Mouse (Mus musculus) G1E-ER4 (cell line): ENCODE results near the gene Gm44596. TPM values are rescaled to one million over a fixed set of nuclear protein-coding genes. Genes with fewer than 3 reads are reported as not detected.

Experiments
- GATA1 ChIP-seq: IDR thresholded peaks from one replicate; pipeline ENCODE4 v1.8.0; 2012; ENCODE audit warnings: low read length, inconsistent platforms
- polyA plus RNA-seq: library from polyadenylated mRNA; stranded (reverse); fragments of >175 nt; gene quantifications from 2 replicates; pipeline ENCODE4 v1.2.3, GENCODE M21; 2012

Gm44596 gene
- polyA plus RNA-seq, 1 experiment = not detected

DNA sequence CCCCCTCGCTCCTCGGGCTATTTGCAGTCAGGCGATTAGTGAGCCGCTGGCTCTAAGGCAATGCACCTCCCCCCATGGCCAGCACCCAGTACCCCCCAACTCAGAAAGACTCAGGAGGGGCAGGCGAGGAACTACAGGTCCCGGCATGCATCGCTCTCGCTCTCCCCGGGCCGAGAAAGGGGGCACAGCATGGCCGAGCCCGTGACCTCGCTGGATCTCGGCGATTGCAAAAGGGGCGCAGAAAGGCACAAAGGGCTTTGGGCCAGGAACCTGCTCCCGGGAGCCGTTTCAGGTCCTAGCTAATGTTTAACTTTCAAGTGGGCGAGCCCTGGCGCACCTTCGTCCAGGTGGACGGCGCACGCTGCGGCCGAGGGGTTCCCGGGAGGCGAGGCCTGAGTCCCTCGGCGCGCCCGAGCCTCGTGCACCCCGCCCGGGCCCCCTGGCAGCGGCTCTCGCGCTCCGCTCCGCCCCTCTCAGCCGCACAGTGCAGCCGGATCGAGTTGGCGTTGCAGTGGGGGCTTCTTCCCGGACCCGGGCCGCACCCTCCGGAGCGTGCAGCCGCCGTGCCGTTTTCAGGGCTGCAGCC, 62.5 kb downstream of the Gm44596 start:
- no peak for TF ChIP-seq GATA1

DNA sequence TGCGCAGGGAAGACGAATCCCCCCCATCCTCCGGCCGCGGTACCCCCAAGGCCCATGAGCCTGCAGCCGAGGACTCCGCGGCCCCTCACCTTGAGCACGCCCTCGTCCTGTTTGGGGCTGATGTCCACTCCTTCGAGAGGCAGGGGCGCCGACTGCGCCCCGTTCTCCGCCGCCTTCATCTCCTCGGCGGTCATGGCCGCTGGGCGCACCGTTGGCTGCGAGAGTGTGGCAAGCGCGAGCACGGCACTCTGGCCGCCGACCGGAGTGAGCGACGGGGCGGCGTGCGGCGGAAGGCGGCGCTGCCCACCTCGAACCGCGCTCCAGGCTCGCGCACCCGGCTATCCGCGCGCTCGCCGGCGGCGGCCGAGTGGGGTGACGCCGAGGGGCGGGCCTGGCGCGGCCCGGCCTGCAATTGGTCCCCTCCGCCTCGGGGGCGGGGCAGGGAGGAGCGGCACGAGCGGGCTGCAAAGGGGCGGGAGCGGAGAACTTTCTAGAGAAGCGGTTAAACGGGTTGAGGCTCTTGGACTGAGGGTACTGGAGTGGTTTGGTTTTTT, 63.1 kb downstream of the Gm44596 start, which contains the start of gene Fkbp4:
TSS of gene Fkbp4 (minus strand) at position 361 of the 554 bp plus-strand sequence.
- TF ChIP-seq GATA1 = no peak

DNA sequence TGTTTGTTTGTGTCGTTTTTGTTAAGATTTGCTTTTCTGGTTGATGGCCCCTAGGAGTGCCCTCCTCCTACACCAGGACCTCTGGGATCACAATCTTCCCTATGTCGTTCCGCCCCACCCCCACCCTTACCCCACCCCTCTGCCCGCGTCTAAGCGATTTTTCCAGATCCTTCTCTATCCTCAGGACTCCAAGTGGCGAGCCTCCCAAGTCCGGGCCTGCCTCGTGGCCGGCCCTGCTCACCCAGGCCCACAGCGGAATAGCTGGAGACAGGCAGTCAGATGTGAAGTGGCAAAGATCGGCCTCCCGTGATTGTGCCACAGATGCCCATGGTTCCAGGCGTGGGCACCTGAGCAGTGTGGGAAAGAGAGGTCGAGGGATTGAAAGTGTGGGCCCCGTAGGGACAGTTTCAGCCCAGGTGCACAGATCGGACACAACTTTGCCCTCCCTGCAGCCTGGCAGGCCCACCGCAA, 63.6 kb downstream of the Gm44596 start:
- no peak for TF ChIP-seq GATA1

DNA sequence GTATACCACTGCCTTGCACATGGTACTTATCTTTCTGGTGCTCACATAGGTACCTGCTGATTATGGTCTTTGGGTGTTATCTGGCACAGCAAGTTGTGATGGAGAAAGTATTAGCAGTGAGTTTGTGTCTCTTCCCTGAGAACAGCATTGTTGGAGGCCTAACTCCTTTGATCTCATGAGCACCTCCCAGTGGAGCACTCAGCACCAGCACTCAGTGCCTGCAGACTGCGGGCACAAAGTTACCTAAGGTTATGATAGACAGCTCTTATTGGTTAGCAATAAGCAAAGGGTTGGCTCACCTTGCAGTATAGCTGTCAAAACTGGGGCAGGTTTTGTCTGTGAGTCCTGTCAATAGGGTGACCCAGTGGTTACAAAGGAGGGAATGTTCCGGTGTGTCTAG, 64.9 kb downstream of the Gm44596 start:
- no peak for TF ChIP-seq GATA1

DNA sequence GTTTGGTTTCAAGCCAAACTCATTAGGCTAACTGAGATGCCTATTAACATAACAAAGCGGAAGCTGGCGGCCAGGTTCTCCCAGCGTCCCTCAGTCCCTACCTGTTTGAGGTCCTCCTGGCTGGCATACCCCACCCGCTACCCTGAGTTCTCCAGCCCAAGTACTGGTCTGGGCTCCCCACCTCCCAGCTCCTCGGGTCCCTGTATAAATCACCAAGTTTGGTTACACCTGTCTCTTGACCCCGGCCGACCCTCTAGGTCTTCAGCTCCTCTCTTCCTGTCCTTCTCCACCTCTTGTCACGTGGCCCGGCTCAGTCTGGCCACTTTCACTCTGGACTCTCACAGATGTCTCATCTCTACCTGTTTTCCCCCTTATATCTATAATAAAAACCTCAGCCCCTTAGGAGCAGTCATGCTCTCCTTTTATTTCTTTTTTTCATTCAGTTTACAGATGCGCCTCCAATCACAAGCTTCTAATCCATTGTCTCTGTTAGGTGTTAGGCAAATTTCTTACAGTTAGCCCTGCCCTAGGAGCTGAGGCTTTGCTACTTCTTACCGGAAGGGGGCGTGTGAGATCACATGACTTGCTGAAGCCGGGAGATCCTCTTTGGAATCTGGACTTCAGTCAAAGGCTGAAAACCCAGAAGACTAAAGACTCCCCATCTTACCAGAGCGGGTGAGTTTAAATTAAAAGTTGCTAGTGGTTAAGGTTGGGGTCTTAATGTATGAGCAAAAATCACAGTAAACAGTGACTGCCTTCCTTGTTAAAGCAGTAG, 70.6 kb downstream of the Gm44596 start:
- TF ChIP-seq GATA1 = no peak

DNA sequence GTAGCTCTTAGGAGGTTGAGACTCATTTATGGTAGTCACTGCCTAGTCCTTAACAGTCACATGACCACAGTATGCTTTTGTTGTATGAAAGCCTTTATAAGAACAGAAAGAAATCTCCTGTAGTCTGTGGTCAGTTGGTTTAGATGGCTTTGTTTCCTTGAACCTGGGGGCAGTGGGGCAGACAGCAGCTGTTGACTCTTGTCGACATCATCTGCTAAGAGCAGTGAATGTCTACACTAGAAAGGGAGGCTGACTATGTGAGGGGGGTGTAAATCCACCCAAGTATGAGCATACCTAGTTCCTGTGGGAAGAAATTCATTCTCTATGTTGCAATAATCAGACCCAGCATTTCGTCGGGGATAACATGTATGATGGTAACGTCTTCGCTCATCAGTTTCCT, 71.8 kb downstream of the Gm44596 start:
- no peak for TF ChIP-seq GATA1

DNA sequence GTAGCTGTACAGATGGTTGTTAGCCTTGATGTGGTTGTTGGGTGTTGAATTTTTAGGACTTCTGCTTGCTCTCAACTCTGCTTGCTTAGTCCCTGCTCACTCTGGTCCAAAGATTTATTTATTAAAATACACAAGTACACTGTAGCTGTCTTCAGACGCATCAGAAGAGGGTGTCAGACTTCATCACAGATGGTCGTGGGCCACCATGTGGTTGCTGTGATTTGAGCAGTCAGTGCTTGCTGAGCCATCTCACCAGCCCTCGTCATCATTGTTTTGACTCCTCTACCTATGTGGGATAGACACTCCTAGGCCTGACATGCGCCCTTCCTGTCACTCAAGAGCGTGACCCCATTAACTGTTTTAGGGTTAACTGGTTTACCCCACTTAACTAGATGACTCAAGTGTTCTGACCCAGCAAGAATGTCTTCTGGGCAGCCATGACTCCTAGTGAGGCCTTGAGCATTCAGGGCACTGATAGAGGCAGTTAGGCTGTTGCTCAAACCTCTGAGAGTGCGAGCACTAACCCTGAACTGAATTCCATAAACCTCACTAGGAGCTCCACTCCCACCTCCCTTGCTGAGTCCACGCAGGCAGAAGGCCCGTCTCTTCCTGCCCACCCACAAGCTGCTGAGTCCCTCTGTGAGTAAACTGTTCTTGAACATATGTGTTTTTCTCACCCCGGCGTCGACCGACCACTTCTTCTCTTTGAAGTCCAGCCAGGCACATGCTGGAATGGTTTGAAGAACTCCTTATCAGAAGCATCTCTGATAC, 80.7 kb downstream of the Gm44596 start:
- no peak for TF ChIP-seq GATA1

Other genes starting within 250 kb of the Gm44596 start
- gene Tspan9, start 231.9 kb upstream of the Gm44596 start, polyA plus RNA-seq = not detected in 2 replicates
- not detected in 2 replicates for gene Tead4, start 74.7 kb upstream of the Gm44596 start, polyA plus RNA-seq
- 6.6 and 8.5 TPM in 2 replicates for gene Tulp3, start 19.7 kb upstream of the Gm44596 start, polyA plus RNA-seq
- gene Rhno1, start 12.6 kb upstream of the Gm44596 start, polyA plus RNA-seq = 86.4 and 122 TPM in 2 replicates
- gene Foxm1, start 12.5 kb upstream of the Gm44596 start, polyA plus RNA-seq = 59.5 and 69.3 TPM in 2 replicates
- gene Tex52, start within 50 bp of the Gm44596 start, polyA plus RNA-seq = not detected in 2 replicates
- not detected in 2 replicates for gene Nrip2, start 23.8 kb downstream of the Gm44596 start, polyA plus RNA-seq
- 26.2 and 33.2 TPM in 2 replicates for gene Itfg2, start 49.4 kb downstream of the Gm44596 start, polyA plus RNA-seq
- gene Fkbp4, start 63.2 kb downstream of the Gm44596 start, polyA plus RNA-seq = 391 and 470 TPM in 2 replicates
- gene Pzp, start 151.2 kb downstream of the Gm44596 start, polyA plus RNA-seq = not detected in 2 replicates
- gene A2ml1, start 206.1 kb downstream of the Gm44596 start, polyA plus RNA-seq = not detected in 2 replicates
- gene Klrb1a, start 248.0 kb downstream of the Gm44596 start, polyA plus RNA-seq = not detected in 2 replicates